Mouse (Mus musculus) megakaryocyte progenitor cell, adult 5-6 weeks (primary cell): Measurements from ENCODE around the gene Cbarp. TPM values are rescaled to one million over a fixed set of nuclear protein-coding genes. Genes with fewer than 3 reads are reported as not detected.

Experiments
- ATAC-seq: replicated peaks from 2 replicates; pipeline ENCODE4 v1.8.0; 2016; ENCODE audit warnings: mild to moderate bottlenecking, moderate TSS enrichment, inconsistent platforms; ENCODE audit not compliant: poor library complexity
- total RNA-seq, 2 experiments: library from RNA; stranded (forward) in 1 of 2; stranded (reverse) in 1 of 2; fragments of 157-497, 149-512 nt in 1 of 2; fragments of 200-1000 nt in 1 of 2; gene quantifications; 2 replicates each; pipeline versions ENCODE4 v1.2.3 to v1.2.4; 2015 to 2017

Cbarp gene
- total RNA-seq (2015) = 3.8 and 4.8 TPM in 2 replicates
- total RNA-seq (2017) = 2.0 and 2.2 TPM in 2 replicates

DNA sequence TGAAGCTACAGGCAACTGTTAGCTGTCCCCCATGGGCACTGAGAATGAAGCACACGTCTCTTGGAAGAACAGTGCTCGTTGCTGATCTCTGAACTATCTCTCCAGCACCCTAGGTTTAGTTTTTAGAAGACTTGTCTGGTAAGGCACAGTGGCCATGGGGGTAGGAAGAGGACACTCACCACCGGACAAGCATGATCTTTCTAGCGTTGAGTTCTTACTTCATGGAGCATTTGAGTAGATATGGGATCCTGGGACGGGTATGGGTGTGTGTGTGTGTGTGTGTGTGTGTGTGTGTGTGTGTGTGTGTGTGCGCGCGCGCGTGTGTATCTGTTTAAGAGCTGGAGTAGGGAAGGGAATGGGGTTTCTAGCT, at the start of gene Cbarp:
Gene Cbarp (minus strand): TSS at position 170 of the 370 bp plus-strand sequence.
- no peak for ATAC-seq

DNA sequence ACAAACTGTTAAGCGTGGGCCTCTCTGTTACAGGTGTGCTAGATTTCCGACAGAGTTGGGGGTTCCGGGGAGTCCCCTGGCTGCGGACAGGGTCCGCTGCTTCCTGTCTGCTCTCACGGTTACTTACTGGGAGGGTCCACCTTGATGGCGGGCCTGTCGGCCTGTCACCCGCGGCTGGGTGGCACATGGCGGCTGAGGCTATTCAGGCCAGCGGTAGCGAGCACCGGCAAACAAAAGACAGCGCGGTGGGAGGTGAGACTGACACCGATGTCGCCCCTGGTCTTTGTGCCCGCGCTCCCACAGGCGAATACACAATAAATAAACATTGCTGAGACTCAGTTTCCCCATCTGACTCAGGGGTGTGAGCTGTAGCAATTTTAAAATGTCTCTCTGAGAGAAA, 49.4 kb upstream of the Cbarp start:
- ATAC-seq = no peak

DNA sequence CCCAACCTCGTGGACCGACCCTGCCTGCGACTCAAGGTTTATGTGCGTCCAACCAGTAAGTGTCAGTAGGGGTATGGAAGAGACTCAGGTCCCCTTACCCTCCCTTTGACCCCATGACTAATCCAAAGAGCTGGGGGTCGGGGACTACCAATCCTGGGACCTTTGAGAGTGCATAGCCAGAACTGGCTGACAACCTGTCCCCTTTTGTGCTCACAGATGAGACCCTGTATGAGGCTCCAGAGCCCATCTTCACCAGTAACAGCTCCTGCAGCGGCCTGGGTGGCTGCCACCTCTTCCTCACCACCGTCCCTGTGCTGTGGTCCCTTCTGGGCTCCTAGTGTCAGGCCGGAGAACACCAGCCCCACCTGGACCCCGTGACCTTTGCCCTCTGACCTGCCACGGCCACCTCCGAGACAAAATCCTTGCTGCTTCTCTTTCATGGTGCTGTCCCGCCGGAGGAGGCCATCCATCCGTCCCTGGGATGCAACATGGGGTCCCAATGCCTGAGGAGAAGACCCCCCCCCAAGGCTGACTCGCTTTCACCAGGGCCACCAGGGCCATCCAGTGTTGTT, 47.9 kb upstream of the Cbarp start:
- ATAC-seq = no peak

DNA sequence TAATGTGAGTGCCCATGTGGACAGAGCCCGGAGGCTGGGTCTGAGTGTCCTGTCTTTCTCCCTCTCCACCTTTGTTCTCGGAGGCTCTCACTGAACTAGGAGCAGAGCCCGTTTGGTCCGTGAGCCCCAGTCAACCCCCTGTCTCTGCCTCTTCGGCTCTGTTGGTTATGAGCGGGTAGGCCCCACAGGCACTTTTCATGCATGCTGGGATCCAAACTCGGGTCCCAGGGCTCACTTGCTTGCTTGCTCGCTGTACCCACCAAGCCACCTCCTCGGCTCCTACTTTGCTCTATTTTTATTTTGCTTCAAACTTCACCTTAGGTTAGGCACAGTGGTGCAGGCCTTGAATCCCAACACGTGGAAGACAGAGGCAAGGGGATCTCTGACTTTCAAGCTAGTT, 47.1 kb upstream of the Cbarp start:
- no peak for ATAC-seq

DNA sequence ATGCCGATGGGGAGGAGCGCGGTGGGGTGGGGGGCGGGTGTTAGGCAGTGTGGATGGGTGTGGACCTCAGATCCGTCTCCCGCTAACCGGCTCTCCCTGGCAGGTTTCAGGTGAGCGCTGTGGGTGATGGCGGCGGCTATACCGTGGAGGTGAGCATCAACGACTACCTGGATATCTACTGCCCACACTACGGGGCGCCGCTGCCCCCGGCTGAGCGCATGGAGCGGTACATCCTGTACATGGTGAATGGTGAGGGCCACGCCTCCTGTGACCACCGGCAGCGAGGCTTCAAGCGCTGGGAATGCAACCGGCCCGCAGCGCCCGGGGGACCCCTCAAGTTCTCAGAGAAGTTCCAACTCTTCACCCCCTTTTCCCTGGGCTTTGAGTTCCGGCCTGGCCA, 46.0 kb upstream of the Cbarp start:
- ATAC-seq = no peak

DNA sequence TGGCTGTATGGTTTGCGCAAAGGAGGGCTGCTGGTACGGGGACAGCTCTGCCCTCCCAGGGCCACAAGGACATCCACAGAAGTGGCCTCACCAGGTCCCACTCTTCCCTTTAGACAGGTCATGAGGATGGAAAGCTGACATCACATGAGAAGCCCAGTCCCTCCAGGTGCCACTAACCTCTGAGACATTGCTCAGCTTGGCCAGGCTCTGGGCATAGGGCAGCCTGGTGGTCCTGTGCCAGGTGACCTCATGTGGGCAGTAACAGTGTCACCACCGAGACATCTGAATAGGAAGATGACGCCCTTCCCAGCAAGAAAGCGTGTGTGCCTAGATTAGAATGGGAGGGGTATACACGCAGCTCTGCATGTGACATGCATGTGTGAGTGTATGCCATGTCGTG, 41.9 kb upstream of the Cbarp start:
- no peak for ATAC-seq

DNA sequence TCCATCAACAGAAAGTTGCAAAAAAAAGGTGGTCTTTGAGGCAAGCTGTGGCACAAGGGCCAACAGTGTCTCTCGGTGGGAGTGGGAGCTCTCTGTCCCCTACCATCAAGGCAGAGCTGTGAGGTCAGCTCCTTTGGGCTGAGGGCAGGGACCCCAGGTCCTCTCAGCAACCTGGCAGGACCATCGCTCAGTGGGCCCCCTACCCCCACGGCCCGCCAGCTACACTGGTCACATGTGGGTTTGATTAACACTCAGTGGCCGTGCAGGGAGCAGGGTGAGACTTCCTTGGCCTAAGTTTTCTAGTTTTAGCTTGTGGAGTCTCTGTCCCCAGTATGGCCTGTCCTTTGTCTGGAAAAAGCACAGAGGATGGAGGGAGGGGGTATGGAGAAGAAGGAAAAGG, 40.2 kb upstream of the Cbarp start:
- ATAC-seq = no peak

DNA sequence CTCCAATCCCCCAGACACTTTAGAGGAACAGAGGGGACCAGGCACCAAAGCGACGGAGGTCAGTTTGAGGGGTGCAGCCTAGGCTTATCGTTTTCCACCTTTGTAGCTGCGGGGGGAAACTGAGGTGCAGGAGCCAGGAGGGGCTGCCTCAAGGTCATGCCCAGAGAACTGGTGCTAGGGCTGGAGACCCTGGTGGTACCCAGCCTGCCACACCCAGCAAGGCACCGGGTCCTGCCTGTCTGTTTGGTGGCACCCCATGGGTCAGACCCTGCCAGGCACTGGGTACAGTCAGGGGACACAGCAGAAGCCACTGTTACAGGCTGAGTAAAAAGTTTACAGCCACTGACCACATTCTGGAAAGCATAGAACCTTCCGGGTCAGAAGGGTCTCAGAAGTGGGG, 39.7 kb upstream of the Cbarp start:
- no peak for ATAC-seq

DNA sequence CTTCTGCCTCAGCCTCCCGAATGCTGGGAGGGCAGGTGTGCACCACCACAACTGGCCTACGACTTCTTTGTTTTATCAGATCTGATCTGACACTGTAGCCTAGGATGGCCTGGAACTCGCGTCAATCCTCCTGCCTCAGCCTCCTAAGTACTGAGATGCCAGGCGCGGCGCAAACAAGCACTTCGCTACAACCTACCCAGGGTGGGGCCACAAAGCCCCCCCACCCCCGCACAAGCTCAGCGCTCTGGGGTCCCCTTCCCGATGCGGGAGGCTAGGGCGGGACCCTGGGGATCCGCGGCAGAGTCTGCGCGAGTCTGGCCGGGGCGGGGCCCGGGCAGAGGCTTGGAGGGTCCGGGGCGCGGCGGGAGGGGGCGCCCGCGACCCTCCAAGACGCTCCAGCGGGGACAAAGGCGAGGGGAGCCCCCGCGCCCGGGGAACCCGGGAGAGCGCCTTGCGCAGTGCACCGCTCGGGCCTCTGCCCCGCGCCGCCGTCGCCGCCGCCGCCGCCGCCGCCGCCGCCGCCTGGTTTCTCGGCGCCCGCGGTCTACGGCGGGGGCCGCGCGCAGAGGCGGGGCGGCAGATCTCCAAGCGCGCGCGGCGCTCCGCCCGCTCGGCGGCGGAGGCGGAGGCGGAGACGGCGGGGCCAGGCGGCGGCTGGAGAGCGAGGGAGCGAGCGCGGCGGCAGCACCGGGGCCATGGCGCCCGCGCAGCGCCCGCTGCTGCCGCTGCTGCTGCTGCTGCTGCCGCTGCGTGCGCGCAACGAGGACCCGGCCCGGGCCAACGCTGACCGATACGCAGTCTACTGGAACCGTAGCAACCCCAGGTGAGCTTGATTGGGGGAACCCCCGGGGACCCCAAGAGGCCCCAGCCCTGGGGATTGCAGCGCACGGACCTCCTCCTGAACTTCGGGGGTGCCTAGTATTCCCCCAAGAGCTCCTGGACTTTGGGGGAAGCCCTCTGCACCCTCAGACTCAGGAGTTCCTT, 38.7 kb upstream of the Cbarp start, which contains the start of gene Efna2:
Gene Efna2 (plus strand): TSS at position 415 of the 984 bp plus-strand sequence.
- no peak for ATAC-seq

DNA sequence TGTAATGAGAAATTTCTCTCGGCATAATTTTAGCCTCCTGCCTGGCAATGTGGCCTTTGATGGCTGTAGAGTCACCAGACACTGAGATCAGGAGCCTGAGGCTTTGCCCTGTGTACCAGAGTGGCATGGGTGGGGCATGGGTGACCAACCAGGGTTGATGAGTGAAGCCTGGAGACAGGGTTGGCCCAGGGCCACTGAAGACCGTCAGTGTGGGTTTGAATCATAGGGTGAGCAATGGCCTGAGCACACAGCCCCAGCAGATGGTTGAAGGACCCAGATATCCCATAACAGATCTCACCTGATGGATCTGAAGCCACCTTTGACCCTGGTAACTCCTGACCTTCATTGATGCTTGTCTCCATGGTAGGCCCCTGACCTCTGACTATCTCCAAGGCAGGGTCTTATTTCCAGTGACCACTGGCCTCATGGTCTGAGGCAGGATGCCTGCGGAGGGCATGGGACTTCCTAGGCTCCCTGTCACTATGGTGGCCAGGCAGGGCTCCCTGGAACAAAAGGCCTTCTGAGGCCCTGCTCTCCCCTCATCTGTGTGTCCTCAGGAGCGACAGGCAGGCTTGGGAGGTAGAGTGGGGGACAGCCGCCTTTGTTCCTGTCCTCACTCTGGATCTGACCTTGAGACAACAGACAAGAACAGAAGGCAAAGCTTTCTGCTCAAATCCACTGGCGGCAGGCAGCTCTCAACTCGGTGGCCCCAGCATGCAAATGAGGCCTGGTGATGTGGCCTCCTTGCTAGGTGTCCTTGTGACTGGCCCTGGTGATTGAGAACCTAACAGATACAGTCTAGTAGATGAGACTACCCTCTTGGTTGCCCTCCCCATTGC, 37.0 kb upstream of the Cbarp start:
- ATAC-seq = no peak

DNA sequence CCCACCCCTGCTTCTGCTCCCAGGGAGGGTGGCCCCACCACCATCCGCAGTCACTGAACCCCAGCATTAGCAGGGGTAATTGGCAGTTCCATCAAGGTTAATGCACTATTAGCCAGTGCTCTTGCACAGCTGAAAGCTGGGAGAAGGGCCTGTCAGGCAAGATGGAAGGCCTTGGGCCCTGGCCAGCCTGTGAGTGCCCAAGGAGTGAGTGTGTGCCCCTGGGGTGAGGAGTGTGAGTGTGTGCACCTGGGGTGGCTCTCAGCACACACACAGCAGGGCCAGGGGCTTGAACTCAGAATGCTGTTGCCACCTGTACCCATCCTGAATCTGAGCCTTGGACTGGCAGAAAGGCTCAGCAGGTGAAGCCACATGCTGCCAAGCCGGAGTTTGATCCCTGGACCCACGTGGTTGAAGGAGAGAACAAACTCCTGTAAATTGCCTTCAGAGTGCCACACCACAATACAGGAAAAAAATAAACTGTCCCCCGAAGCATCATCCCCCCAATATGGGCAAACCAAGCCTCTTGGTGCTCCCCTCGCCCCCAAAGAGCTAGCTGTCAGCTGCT, 35.7 kb upstream of the Cbarp start:
- ATAC-seq = no peak

DNA sequence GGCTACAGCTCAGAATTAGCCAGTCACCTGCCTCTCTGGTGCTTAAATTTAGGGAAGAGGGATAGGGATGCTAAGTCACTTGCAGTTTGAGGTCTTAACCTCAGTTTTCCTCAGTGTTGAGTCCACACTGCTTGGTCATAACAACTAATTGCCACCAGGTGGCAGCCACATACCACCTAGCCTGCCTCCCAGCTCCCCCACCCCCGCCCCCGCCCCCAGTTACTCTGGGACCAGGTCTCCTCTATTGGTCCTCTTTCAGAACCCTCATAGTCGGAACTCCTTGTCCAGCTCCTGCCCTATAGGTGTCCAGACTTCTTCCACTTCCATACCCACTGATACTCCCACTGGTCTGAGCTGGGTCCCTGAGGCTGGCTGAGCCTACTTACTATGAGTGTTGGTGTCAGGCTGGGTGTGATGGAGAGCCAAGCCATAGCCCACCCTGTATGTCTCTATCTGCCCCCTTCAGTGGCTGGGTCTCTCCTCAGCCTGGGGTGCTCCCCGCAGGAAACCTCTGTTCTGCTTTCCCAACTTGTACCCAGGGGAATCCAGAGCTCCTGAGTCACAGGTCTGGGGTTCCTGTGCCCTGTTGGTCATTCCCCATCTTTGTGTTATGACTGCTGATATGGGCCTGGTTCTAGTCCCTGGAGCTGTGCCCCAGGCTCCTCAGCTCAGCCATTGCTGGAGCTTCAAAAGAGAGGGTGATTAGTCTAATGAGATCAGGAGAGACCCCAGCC, 35.1 kb upstream of the Cbarp start:
- ATAC-seq = peak; percentile 32

DNA sequence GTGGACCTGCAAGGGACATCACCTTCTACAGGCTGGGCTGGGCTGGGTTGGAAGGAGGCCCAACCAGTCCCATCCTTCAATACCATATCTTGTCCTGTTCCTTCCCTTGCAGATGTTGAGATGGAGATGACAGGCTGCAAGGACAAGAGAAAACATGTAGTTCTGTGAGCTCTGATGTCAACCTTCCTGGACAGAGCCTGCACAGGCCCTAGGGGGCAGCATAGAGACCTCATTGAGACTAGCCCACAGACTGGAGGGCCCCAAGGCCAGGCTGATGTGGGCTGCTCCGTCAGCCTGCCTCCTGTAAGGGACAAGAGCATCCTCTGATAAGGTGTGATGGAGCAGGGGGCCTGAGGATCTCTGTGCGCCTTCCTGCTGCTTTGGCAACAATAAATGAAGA, 34.1 kb upstream of the Cbarp start:
- peak; percentile 58 for ATAC-seq

DNA sequence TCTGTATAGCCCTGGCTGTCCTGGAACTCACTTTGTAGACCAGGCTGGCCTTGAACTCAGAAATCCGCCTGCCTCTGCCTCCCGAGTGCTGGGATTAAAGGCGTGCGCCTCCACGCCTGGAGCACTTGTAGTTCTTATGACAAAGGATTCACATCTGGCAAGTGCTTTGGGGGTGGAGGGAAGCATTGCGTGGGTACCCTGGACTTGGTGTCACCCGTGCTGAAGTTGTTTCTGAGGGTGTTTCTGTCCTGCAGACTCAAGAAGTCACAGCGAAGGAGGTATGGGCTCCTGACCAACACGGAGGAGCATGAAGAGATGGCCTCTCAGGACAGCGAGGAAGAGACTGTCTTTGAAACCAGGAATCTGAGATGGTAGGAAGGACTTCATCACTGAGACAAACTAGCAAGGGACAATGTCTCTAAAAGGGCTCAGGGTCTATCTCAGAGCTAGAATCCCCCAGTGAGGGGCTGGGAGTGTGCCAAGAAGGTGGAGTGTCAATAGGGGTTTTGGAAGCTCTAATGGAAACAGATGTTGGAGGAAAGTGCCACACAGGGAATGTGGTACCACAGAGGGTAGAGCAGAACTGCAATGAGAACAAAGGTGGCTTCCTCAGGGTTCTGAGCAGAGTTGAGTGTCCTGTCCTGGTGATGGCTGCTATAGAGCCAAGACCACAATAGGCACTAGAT, 33.5 kb upstream of the Cbarp start:
- no peak for ATAC-seq

DNA sequence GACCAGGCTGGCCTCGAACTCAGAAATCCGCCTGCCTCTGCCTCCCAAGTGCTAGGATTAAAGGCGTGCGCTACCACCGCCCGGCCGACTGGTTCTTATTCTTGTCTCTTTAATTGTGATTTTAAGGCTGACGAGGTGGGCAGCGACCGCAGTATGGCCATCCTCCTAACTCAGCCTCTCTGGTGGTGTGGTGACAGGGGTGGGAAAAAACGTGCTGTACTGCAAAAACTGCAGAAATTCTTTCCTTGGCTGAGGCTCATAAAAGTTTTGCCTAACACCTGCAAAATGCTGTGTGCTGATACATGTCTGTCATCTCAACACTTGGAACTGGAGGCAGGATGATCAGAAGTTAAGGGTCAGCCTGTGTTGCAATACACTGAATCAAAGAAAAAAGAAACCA, 32.7 kb upstream of the Cbarp start:
- ATAC-seq = no peak

DNA sequence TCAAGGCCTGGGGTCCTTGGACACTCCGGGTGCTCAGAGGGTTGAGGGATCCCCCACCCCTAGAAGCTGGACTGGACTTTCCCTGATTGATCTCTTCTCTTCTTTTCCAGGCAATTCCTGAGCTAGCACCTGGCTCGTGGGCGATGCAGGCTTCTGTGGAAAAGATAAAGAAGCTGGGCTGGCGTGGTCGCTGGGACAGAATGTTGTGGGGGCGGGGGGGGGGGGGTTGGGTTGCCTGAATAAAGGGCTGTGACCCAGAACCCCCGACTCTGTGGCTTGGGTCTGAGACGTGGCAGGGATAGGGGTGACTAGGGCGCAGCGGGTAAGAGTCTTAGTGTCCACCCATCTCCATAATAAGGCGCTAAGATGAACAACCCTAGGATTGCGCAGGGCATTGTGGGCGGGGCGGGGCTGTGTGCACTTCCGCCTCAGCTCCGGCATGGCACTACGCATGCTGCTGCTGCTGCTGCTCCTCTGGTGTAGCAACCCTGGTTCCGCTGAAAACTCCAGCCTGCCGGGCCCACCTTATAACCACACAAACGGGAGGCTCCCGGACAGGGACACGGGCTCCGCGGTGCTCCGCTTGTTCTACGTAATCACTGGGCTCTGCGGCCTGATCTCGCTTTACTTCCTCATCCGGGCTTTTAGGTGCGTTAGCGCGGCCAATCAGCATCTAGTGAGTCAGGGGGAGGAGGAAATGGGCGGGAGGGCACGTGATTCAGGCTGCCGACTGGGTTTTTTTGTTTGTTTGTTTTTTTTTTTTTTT, 32.1 kb upstream of the Cbarp start, which contains the start of gene 1600002K03Rik:
Gene 1600002K03Rik (plus strand): TSS at position 418 of the 766 bp plus-strand sequence.
- peak; percentile 80 for ATAC-seq

DNA sequence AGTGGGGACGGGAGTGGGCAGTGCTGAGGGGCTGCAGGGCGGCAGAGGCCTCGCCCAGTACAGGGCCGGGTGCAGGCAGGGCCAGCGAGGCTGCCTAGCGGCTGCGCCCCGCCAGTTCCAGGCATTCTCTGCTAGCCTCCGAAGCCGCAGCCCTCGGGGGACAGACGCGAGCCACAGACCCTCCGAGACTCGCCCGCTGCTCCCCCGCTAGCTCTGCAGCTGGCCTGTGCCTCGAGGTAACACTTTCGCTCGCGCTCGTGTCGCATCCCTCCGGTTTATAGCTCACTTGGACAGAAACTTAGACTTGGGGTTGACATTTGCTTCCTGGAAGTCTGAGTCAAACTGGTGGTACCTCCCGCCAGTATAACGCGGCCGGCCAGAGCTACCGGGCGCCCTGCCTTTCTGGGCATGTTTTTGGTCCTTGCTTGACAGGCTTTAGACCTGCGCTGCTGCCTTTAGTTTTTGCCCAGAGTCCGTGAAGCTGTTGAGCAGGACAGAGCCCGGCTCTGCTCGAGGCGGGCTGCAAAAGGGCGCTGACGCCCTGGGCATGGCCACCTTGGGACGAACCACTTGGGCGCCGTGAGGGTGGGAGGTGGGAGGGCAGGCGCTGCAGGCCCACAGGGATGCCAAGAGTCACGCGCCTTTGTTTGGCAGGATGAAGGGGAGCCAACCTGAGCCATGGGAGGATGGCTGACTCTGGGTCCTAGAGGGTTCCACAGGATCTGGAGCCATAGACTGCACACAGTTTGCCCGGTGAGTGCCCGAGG, 31.3 kb upstream of the Cbarp start:
- no peak for ATAC-seq

DNA sequence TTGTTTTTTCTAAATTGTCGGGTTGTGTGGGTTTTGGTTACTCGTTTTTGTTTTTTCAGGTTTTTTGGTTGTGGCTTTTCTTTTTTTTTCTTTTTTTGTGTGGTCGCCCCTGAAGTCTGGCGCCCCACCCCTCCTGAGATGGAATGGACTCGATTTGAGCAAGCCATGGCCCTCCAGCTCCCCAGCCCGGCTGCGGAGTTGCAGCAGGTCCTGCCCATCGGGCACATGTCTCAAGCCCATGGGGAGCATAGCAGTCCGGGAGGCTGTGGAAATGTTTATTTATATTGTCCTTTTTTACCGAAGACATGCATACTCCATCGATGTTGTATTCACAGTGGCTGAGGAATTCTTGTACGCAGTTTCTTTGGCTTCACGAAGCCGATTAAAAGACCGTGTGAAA, 30.6 kb upstream of the Cbarp start:
- no peak for ATAC-seq
